Mouse (Mus musculus) CH12.LX (cell line): ENCODE results near the gene Cep55. TPM values are rescaled to one million over a fixed set of nuclear protein-coding genes. Genes with fewer than 3 reads are reported as not detected.

Source experiments
- DNase-seq: peaks from one replicate; pipeline ENCODE4 v3.0.0-alpha.2; 2013; ENCODE audit errors: extremely low read depth
- H3K27ac ChIP-seq: 2 replicates; pipeline ENCODE4 v1.5.1; 2012; ENCODE audit warnings: low read depth, mild to moderate bottlenecking, control low read depth, moderate library complexity; ENCODE audit not compliant: insufficient read depth
- H3K27me3 ChIP-seq: replicated peaks from 2 replicates; pipeline ENCODE3; 2012; ENCODE audit warnings: inconsistent platforms
- H3K36me3 ChIP-seq, 2 experiments: replicated peaks in 1 of 2; 2 replicates each; pipeline versions ENCODE3 to v1.6.1; 2012; ENCODE audit warnings: inconsistent platforms in 1 of 2, low read length in 1 of 2, mild to moderate bottlenecking in 1 of 2, mixed read lengths in 1 of 2, moderate library complexity in 1 of 2; ENCODE audit not compliant: control insufficient read depth in 1 of 2, insufficient read depth in 1 of 2
- H3K4me1 ChIP-seq, 2 experiments: 2 replicates each; pipeline ENCODE4 v1.6.1; 2012; ENCODE audit warnings: inconsistent platforms in 1 of 2, moderate library complexity in 1 of 2; ENCODE audit not compliant: insufficient read depth in 2 of 2, control insufficient read depth in 1 of 2
- H3K4me2 ChIP-seq: 2 replicates; pipeline ENCODE4 v1.6.1; 2012; ENCODE audit warnings: low read depth, mild to moderate bottlenecking, control low read depth; ENCODE audit not compliant: poor library complexity, insufficient read depth, severe bottlenecking
- H3K4me3 ChIP-seq, 3 experiments: fragments of 150-350 bp in 1 of 3; sonication (generic) in 1 of 3; replicated peaks in 1 of 3; 2 replicates each; pipeline versions ENCODE3 to v1.5.1; 2011 to 2012; ENCODE audit warnings: low read depth in 2 of 3, low read length in 2 of 3, mild to moderate bottlenecking in 2 of 3, moderate library complexity in 2 of 3, control low read depth in 1 of 3, improper control_type of control experiment in 1 of 3, inconsistent platforms in 1 of 3, mixed read lengths in 1 of 3; ENCODE audit not compliant: poor library complexity in 1 of 3
- H3K79me2 ChIP-seq: replicated peaks from 2 replicates; pipeline ENCODE4 v1.6.1; 2012; ENCODE audit warnings: mild to moderate bottlenecking, moderate library complexity; ENCODE audit not compliant: control insufficient read depth, poor library complexity, insufficient read depth, severe bottlenecking; ENCODE audit errors: extremely low read depth
- H3K9ac ChIP-seq: 2 replicates; pipeline ENCODE4 v1.6.1; 2012; ENCODE audit warnings: low read depth, mild to moderate bottlenecking, control low read depth, moderate library complexity; ENCODE audit not compliant: insufficient read depth
- H3K9me3 ChIP-seq: replicated peaks from 2 replicates; pipeline ENCODE3; 2012; ENCODE audit warnings: low read length, inconsistent platforms, mixed read lengths
- BHLHE40 ChIP-seq: IDR thresholded peaks from 2 replicates; pipeline ENCODE4 v1.6.1; 2011; ENCODE audit warnings: mild to moderate bottlenecking, low read depth, low read length, improper control_type of control experiment
- CHD1 ChIP-seq: IDR thresholded peaks from 2 replicates; pipeline ENCODE4 v1.6.1; 2012; ENCODE audit warnings: low read depth, low read length, improper control_type of control experiment, inconsistent platforms
- CHD2 ChIP-seq: IDR thresholded peaks from 2 replicates; pipeline ENCODE4 v1.6.1; 2011; ENCODE audit warnings: low read length, improper control_type of control experiment
- CTCF ChIP-seq, 2 experiments: IDR thresholded peaks in 1 of 2; conservative IDR thresholded peaks in 1 of 2; 2 replicates each; pipeline ENCODE4 v1.5.1; 2011 to 2012; ENCODE audit warnings: low read depth in 2 of 2, low read length in 2 of 2, improper control_type of control experiment in 1 of 2, inconsistent platforms in 1 of 2, mild to moderate bottlenecking in 1 of 2, moderate library complexity in 1 of 2
- E2F4 ChIP-seq: IDR thresholded peaks from 2 replicates; pipeline ENCODE4 v1.6.1; 2011; ENCODE audit warnings: low read depth, low read length, improper control_type of control experiment; ENCODE audit not compliant: insufficient replicate concordance
- ELF1 ChIP-seq: IDR thresholded peaks from 2 replicates; pipeline ENCODE4 v1.6.1; 2014; ENCODE audit warnings: low read depth, mild to moderate bottlenecking, inconsistent platforms, low read length, improper control_type of control experiment
- EP300 ChIP-seq: IDR thresholded peaks from 2 replicates; pipeline ENCODE4 v1.6.1; 2011; ENCODE audit warnings: low read length, improper control_type of control experiment
- GABPA ChIP-seq: IDR thresholded peaks from 2 replicates; pipeline ENCODE4 v1.6.1; 2012; ENCODE audit warnings: low read depth, low read length, improper control_type of control experiment, inconsistent platforms; ENCODE audit not compliant: insufficient replicate concordance
- HCFC1 ChIP-seq: IDR thresholded peaks from 2 replicates; pipeline ENCODE4 v1.6.1; 2012; ENCODE audit warnings: low read depth, mild to moderate bottlenecking, inconsistent platforms, low read length, improper control_type of control experiment
- IRF4 ChIP-seq: IDR thresholded peaks from 2 replicates; pipeline ENCODE4 v1.6.1; 2014; ENCODE audit warnings: low read depth, mild to moderate bottlenecking, inconsistent platforms, low read length, improper control_type of control experiment
- JUN ChIP-seq: IDR thresholded peaks from 2 replicates; pipeline ENCODE4 v1.6.1; 2011; ENCODE audit warnings: low read depth, mild to moderate bottlenecking, low read length, improper control_type of control experiment, moderate library complexity; ENCODE audit not compliant: insufficient read depth
- JUND ChIP-seq: conservative IDR thresholded peaks from 2 replicates; pipeline ENCODE4 v1.6.1; 2011; ENCODE audit warnings: low read depth, low read length, improper control_type of control experiment
- KAT2A ChIP-seq: IDR thresholded peaks from 2 replicates; pipeline ENCODE4 v1.6.1; 2012; ENCODE audit warnings: low read length, improper control_type of control experiment, inconsistent platforms; ENCODE audit not compliant: insufficient replicate concordance
- MAZ ChIP-seq: IDR thresholded peaks from 2 replicates; pipeline ENCODE4 v1.6.1; 2012; ENCODE audit warnings: low read depth, mild to moderate bottlenecking, inconsistent platforms, low read length, improper control_type of control experiment, moderate library complexity
- MEF2A ChIP-seq: IDR thresholded peaks from 2 replicates; pipeline ENCODE4 v1.6.1; 2014; ENCODE audit warnings: low read depth, mild to moderate bottlenecking, inconsistent platforms, low read length, improper control_type of control experiment, borderline replicate concordance
- MXI1 ChIP-seq: IDR thresholded peaks from 2 replicates; pipeline ENCODE4 v1.6.1; 2011; ENCODE audit warnings: mild to moderate bottlenecking, low read depth, low read length, improper control_type of control experiment
- MYC ChIP-seq: IDR thresholded peaks from 2 replicates; pipeline ENCODE4 v1.6.1; 2011; ENCODE audit warnings: low read depth, mild to moderate bottlenecking, improper control_type of control experiment, low read length
- NELFE ChIP-seq: IDR thresholded peaks from 2 replicates; pipeline ENCODE4 v1.6.1; 2011; ENCODE audit warnings: low read depth, low read length, improper control_type of control experiment
- NRF1 ChIP-seq: IDR thresholded peaks from 2 replicates; pipeline ENCODE4 v1.6.1; 2014; ENCODE audit warnings: low read depth, mild to moderate bottlenecking, inconsistent platforms, low read length, improper control_type of control experiment, moderate library complexity
- PAX5 ChIP-seq: IDR thresholded peaks from 2 replicates; pipeline ENCODE4 v1.6.1; 2012; ENCODE audit warnings: low read length, inconsistent platforms, mixed read lengths
- POLR2A ChIP-seq: IDR thresholded peaks from 2 replicates; pipeline ENCODE4 v1.6.1; 2011; ENCODE audit warnings: low read depth, mild to moderate bottlenecking, improper control_type of control experiment, low read length
- POLR2AphosphoS2 ChIP-seq: IDR thresholded peaks from 2 replicates; pipeline ENCODE4 v1.6.1; 2011; ENCODE audit warnings: low read depth, low read length, improper control_type of control experiment
- RAD21 ChIP-seq: IDR thresholded peaks from 2 replicates; pipeline ENCODE4 v1.6.1; 2011; ENCODE audit warnings: low read depth, mild to moderate bottlenecking, low read length, improper control_type of control experiment, moderate library complexity
- SIN3A ChIP-seq: IDR thresholded peaks from 2 replicates; pipeline ENCODE4 v1.6.1; 2012; ENCODE audit warnings: low read length, improper control_type of control experiment, inconsistent platforms
- TBP ChIP-seq: conservative IDR thresholded peaks from 2 replicates; pipeline ENCODE4 v1.6.1; 2011; ENCODE audit warnings: low read depth, low read length, improper control_type of control experiment
- TCF12 ChIP-seq: IDR thresholded peaks from 2 replicates; pipeline ENCODE4 v1.6.1; 2014; ENCODE audit warnings: low read depth, mild to moderate bottlenecking, inconsistent platforms, low read length, improper control_type of control experiment
- USF1 ChIP-seq: IDR thresholded peaks from 2 replicates; pipeline ENCODE4 v1.6.1; 2014; ENCODE audit warnings: low read depth, mild to moderate bottlenecking, inconsistent platforms, low read length, improper control_type of control experiment
- USF2 ChIP-seq: conservative IDR thresholded peaks from 2 replicates; pipeline ENCODE4 v1.6.1; 2011; ENCODE audit warnings: low read depth, low read length, improper control_type of control experiment
- ZC3H11A ChIP-seq: IDR thresholded peaks from 2 replicates; pipeline ENCODE4 v1.6.1; 2012; ENCODE audit warnings: low read depth, mild to moderate bottlenecking, inconsistent platforms, low read length, improper control_type of control experiment
- ZKSCAN1 ChIP-seq: IDR thresholded peaks from 2 replicates; pipeline ENCODE4 v1.6.1; 2012; ENCODE audit warnings: low read depth, inconsistent platforms, low read length, improper control_type of control experiment, borderline replicate concordance
- ZMIZ1 ChIP-seq: IDR thresholded peaks from 2 replicates; pipeline ENCODE4 v1.6.1; 2012; ENCODE audit warnings: low read depth, mild to moderate bottlenecking, inconsistent platforms, low read length, improper control_type of control experiment
- ZNF384 ChIP-seq: IDR thresholded peaks from 2 replicates; pipeline ENCODE4 v1.6.1; 2012; ENCODE audit warnings: low read depth, low read length, improper control_type of control experiment, inconsistent platforms
- dilution Hi-C: fragments of 300-500 bp; cut with MboI; formaldehyde crosslinking; loops from 2 replicates; pipeline ENCODE4 v1.14.3; 2020; ENCODE audit warnings: low sequenced_read_pairs; ENCODE audit not compliant: extremely low pct_unique_long_range_greater_than_20kb, extremely low pct_ligation_motif_present
- in situ Hi-C: fragments of 300-500 bp; cut with MboI; formaldehyde crosslinking; loops from 3 replicates; pipeline ENCODE4 v1.14.3; 2019; ENCODE audit warnings: low sequenced_read_pairs, low pct_ligation_motif_present, low pct_unique_long_range_greater_than_20kb, mixed read lengths
- polyA plus RNA-seq: library from polyadenylated mRNA; unstranded; fragments of >175 nt; gene quantifications from 2 replicates; pipeline ENCODE4 v1.2.1, GENCODE M21; 2012; ENCODE audit warnings: low read depth; ENCODE audit not compliant: insufficient read length
- total RNA-seq, 2 experiments: library from RNA; depleted of rRNA; stranded (reverse); fragments of 300-350 nt in 1 of 2; fragments of >200 nt in 1 of 2; gene quantifications; 2 replicates each; pipeline ENCODE4 v1.2.3; 2012 to 2014

Gene Cep55
- total and polyA plus RNA-seq, 3 experiments: 29.6 to 76.2 (median 64.2) TPM

DNA sequence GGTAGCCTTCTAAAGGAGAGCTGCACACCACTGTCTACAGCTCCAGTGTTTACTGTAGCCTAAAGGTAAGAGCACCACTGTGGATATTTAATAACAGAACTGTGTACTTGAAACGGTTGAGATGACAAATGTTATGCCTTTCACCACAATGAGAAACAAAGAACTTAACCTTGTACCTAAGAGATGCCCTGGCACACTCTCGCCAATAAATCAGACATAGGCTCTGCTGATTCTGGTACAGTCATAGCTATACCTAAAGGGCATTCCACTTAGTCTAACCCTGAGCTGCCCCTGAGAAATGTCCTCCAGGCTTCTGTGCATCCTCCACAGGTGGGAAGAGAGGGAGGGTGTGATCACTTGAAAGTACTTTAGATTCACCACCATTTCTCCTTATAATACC lies 20.1 kb upstream of the Cep55 start:
- TF ChIP-seq JUND (no peak), ELF1 (no peak), USF2 (no peak), MEF2A (no peak), MYC (no peak), ZNF384 (no peak), EP300 (no peak), CHD2 (no peak), POLR2A (no peak), CHD1 (no peak), IRF4 (no peak), GABPA (no peak), ZC3H11A (no peak), RAD21 (no peak), E2F4 (no peak), NELFE (no peak), ZMIZ1 (no peak), ZKSCAN1 (no peak), JUN (no peak), POLR2AphosphoS2 (no peak)
- DNase-seq: no peak
- Histone ChIP-seq H3K9me3 (no peaks in the 10 kb centered on the region), H3K36me3 (no peaks in the 10 kb centered on the region), H3K4me1 (peaks cover 6 to 21% of the 10 kb centered on the region in 2 experiments; a peak in 3 of 4 replicates), H3K27me3 (no peaks in the 10 kb centered on the region), H3K9ac (no peak overlapping the region), H3K4me3 (no peak overlapping the region), H3K27ac (no peak overlapping the region), H3K79me2 (no peaks in the 10 kb centered on the region), H3K4me2 (no peak overlapping the region)
- dilution Hi-C loops: no loop called here
- in situ Hi-C loops: no loop called here

DNA sequence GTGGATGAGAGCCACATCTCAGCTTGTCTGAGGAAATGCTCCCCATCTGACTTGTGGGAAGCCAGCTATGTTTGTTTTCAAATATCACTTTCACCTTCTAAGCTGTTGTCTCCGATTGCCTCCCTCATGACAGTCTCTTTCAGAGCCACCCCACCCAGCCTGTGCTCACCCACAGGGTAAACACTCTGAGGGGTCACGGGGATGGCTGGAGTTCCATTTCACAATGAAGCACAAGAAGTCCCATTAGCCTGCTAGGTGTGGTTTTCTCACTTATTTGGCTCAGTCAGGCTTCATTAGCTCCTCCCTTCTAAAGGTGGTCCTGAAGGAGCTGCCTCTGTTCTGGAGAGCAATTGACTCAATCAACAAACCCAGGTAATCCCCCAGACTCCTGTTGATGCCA lies 19.0 kb upstream of the Cep55 start:
- H3K9ac ChIP-seq: no peak overlapping the region
- no peaks in the 10 kb centered on the region for H3K79me2 ChIP-seq
- H3K9me3 ChIP-seq: no peaks in the 10 kb centered on the region
- no peak overlapping the region for H3K4me2 ChIP-seq
- in situ Hi-C loops: no loop called here
- dilution Hi-C loops: no loop called here
- no peak overlapping the region for H3K4me3 ChIP-seq
- no peaks in the 10 kb centered on the region for H3K27me3 ChIP-seq
- DNase-seq: no peak
- H3K36me3 ChIP-seq: no peaks in the 10 kb centered on the region
- peaks cover 2 to 11% of the 10 kb centered on the region in 2 experiments; a peak in 2 of 4 replicates for H3K4me1 ChIP-seq
- no peak for TF ChIP-seq USF1
- TF ChIP-seq CTCF (conservative IDR thresholded peaks at IDR 0.05 in 1 of 2, IDR thresholded peaks at IDR 0.05 in 1 of 2; ENCODE audit: low read depth in 2 of 2, low read length in 2 of 2): no peak
- no peak for TF ChIP-seq POLR2AphosphoS2
- no peak for TF ChIP-seq EP300
- TF ChIP-seq E2F4: no peak
- no peak for TF ChIP-seq ELF1
- TF ChIP-seq NRF1: no peak
- no peak for TF ChIP-seq TBP
- TF ChIP-seq JUN: no peak
- no peak for TF ChIP-seq BHLHE40
- TF ChIP-seq MAZ: no peak
- no peak for TF ChIP-seq KAT2A
- TF ChIP-seq SIN3A: no peak
- no peak for TF ChIP-seq ZNF384
- TF ChIP-seq HCFC1: no peak
- TF ChIP-seq MXI1: no peak
- TF ChIP-seq PAX5: no peak
- TF ChIP-seq TCF12: no peak
- H3K27ac ChIP-seq: no peak overlapping the region
